Mouse (Mus musculus) kidney, postnatal 4 days (tissue): ENCODE results near the gene Teddm2.

Experiments
- DNase-seq, 2 experiments: peaks; one replicate each; pipeline ENCODE4 v3.0.0; 2021; ENCODE audit warnings: mixed read lengths in 2 of 2

Gene Teddm2

DNA sequence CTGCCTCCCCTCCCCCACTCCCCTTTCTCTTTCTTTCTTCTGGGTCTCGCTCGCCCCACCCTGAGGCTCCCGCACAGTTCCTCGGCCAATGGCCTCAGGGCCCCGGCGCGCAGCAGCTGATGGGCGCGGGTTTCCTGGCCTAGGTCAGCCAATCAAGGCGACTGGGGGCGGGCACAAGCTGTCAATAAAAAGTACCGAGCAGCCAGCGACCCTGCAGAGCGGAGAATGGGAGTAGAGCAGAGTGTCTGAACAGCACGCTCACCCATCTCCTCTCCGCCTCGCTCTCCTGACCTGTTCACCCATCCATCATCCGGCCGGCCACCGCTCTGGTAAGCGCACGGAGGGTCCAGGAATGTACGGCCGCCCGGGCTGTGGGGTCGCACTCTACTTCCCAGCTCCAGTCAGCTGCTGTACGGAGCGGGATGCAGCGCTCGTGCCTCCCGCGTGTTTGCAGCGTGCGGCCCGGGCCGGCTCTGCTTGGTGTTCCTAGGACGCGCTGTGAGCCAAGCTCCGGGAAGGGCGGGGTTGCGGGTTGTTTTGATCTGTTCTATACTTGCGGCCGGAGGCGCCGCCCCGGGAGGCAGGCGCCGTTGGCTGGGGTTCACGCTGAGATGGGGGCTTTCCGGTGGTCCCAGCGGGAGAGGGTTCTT is at the start of gene Teddm2, which contains the start of gene Glul:
Teddm2 (minus strand) TSS at position 498 of the 650 bp plus-strand sequence.
Glul (plus strand) TSS at position 214 of the 650 bp plus-strand sequence.
- peak; percentile 97 to 99 for DNase-seq

DNA sequence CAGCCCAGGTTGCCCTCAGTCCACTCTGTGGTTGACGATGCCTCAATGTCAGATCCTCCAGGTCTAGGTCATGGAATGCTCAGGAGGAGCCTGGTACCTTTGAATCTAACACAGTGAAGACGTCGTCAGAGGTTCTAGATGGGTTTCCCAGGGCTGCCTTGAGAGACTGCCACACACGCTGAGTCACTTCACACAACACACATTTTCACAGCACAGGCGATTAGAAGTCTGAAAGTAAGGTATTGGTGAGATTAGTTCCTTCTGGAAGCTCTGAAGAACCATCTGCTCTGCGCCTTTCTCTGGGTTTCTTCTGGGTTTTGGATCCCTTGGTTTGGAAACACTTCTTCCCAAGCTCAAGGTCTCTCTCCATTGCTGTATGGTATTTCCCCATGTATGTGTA is 47.8 kb upstream of the Teddm2 start:
- no peak for DNase-seq

DNA sequence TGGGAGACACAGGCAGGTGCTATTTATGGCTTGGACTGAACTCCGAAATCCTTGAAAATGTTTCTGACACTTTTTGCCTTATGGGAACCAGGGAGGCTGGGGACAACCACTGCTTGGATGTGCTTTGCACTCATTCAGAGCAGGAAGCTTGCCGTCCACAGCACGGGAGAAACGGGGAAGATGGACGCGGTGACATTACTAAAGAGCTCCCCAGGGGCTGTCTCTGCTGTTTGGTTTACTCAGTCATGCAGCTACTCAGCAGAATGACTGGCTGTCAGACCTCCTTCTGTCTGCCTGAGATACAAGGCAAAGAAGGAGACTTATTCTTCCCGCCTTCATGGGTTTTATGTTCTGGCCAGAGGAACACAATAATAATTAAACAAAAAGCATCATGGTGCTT is 46.9 kb upstream of the Teddm2 start:
- DNase-seq = no peak

DNA sequence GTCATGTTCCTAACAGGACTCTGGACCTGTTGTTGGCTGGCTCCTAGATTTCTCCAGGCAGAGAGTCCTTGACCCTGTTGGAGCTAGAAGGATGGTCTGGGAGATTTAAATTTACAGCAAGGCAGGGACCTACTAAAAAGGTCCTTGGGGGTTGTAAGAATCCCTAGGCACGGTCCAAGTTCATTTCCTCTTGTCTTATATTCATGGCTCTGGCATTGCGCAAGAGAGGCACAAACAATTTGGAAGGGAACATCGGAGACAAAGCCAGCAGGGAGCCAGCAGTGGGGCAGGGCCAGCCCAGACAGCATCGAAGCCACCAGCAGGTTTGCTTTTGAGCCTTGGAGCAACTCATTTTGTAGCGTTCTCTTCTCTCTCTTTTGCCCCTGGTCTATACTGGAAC is 45.2 kb upstream of the Teddm2 start:
- no peak for DNase-seq

DNA sequence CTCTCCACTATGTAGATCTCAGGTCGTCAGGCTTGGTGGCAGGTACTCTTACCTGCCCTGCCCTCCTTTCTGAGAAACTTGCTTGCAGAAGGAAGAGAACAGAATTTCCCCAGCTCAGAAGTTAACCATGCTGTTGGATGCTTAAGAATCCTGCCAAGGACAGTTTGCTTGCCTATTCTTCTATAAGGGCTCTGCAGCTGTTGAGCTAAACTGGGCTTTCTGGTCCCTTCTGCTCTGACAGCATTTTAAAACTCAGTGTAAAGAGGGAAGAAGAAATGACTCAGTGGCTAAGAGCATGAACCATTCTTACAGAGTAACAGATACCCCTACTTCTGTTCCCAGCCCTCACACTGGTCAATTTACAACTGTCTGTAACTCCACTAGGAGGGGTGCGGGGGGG is 41.0 kb upstream of the Teddm2 start:
- no peak for DNase-seq

DNA sequence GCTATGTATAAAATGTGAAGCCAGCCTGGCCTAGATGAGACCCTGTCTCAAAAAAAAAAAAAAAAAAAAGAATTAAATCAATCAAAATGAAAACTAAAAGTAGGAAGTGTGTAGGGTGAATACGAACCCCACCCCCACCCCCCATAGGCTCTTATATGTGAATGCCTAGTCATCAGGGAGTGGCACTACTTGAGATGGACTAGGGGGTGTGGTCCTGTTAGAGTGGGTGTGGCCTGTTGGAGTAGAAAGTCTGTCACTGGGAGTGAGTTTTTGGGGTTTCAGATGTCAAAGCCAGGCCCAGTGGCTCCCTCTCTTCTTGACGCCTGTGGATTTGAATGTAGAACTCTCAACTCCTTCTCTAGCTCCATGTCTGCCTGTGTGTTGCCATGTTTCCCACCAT is 37.0 kb upstream of the Teddm2 start:
- DNase-seq = no peak

DNA sequence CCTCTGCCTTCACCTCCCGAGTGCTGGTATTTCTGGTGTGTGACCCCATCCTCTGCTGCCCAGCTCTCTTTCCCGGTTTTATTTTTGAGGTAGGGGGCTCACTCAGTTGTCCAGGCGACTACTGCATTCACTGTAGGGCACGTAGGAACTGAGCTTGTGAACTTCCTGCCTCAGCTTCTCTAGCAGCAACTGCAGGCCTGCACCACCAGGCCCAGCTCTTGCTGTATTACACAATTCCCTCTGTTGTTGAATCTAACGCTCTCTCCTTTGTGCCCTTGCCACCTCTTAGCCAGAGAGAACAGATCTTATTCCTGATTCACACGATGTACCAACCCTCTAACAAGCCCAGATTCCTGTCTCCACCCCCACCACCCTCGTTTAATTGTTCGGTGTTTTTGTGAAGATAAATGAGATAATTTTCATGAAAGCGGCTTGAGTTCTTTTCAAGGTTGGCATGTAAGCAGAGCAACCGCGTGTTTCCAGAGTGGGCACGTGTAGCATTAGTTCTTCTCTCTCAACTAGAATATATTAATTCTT is 35.9 kb upstream of the Teddm2 start:
- no peak for DNase-seq

DNA sequence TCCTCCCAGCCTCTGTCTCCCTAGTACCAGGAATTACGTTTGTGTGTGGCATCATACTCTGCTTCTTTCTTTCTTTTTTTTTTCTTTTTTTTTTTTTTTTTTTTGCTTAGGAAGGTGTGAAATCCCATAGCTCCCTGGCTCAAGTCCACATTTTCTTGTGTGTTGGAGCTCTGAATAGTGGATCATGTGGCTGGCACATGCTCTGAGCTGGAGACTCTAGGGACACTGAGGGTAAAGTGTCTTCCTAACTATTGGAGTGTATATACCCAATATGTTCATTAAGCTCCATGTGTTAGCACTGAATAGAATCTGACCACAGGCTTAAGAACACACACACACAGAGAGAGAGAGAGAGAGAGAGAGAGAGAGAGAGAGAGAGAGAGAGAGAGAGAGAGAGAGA is 33.7 kb upstream of the Teddm2 start:
- no peak for DNase-seq

DNA sequence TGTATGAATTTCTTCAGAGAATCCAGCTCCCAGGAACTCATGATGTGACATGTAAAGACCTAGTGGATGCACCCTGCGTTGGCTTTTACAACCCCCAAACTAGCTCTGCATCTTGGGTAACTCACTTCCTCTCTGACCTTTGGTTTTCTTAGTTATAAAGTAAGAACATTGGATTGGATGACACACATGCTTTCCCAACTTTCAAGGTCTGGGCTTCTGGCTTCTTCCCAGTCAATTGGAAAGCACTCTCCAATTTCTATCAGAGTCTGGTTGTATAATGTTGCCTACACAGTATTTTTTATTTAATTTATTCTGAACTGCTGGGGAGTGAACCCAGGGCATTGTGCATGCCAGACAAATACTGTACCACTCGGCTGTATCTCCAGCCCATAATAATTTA is 30.4 kb upstream of the Teddm2 start:
- DNase-seq = no peak

DNA sequence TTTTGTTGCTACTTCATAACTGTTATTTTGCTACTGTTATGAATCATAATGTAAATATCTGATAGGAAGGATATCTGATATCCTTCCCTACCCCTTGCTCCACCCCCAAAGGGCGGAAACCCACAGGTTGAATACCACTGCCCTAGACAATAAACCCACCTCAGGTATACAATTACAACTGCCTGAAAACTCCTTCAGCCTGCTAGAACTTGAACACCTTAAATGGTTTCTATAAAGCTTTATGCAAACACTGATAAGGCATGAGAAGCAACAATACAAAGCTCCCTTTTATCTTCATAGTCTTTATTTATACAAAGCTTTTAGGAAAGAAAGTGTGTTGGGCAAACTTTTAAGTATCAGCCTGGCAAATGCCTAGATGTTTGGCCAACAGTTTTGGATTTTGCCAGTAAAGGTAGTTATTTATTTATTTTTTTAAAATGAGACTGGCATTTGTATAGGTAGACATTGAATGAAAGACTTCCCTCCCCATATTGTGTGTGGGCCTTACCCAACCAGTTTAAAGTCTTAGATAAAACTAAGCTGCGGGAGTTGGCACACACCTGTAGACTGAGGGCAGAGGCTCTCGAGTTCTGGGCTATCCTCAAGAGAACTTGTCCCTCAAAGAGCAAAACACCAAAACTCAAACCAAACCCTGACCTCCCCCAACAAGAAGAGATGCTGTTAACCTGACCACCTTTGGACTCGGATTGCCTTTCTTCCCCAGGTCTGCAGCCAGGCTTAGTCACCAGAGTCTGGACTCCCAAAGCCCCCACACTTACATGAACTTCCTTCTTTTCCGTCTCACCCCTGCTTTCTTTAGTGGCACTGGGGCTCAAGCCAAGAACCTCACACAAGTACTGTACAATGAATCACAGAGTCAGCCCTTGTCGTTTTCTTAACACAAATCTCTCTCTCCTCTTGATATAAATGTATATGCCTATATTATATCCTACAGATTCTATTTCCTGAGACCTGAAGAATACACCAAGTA is 24.7 kb upstream of the Teddm2 start:
- DNase-seq = no peak

DNA sequence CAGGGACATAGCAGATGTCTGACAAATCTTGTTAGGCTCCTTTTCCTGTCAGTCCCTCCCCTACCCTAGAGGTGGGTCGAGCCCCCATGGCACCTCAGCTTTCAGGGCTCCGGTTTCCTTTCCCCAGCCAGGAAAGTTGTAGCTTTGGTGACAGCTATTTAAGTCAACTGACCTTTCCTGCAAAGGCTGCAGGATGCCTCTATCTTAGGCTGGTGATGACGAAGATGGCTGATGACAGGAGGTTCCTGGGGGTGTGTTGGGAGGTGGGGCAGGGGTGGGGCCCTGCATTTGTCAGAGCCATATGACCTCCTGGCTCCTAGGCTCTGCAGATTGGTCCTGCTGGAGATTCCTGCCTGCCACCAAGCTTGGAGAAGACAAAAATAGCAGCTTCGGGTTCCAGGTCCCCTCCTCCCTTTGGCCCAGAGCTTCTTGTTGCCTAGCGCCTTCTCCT is 22.6 kb upstream of the Teddm2 start:
- DNase-seq = no peak

DNA sequence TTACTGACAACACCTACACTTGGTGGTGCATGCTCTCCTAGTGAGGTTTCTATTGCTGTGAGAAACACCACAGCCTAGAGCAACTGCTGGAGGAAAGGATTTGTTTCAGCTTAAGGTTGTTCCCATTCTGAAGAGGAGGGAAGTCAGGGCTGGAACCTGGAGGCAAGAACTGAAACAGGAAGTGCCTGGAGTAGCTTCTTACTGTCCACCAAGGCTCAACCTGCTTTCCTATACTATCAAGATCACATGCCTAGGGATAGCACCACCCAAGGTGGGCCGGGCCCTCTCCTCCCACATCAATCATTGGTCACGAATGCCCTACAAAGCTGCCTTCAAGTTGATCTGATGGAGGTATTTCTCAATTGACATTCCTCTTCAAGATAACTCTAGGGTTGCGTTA is 21.6 kb upstream of the Teddm2 start:
- DNase-seq = no peak

DNA sequence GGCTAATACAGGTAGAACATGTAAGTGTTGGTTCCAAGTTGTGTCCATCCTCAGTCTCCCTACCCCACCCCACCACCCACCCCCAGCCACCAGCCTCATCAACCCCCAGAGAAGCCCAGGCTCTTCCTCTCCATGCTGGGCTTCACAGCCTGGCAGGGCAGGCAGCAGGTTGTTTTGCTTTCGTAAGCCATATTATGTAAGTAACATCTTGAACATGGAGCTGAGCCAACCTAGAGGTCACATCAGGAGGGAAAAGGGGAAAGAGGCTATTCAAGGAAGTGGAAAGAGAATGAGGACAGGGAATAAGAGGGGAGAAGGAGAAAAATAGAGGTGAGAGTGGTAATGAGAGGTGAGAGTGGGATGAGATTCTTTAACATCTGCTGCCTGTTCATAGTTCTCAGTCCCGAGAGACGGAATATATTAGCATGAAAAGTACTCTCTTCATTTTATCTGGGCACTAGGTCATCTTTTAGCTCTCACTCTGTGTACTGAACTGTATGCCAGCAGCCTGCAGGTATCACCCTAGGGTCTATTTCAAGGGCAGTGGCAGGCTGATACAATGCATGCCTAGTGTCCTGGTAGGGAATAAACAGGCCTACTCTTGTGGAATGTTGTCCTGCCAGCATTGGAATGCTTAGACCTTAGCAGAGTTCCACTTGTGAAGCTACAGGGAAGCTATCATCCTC is 18.6 kb upstream of the Teddm2 start:
- no peak for DNase-seq

DNA sequence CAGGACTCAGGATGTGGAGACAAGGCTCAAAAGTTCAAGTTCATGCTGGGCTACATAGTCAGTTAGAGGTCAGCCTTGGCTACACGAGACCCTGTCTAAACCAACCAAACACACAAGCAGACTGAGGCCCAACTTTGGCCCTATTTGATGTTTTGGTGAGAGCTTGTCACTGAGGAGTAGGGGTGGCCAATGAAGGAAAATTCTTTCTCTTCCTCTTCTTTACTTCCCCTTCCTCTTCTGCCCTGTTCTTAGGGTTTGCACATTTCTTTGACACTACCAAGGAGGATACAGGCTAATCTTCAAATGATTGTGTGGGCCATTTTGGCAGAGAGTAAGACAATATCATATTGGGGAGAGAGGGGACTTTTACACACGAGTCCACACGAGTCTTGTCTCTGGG is 13.8 kb upstream of the Teddm2 start:
- no peak for DNase-seq

DNA sequence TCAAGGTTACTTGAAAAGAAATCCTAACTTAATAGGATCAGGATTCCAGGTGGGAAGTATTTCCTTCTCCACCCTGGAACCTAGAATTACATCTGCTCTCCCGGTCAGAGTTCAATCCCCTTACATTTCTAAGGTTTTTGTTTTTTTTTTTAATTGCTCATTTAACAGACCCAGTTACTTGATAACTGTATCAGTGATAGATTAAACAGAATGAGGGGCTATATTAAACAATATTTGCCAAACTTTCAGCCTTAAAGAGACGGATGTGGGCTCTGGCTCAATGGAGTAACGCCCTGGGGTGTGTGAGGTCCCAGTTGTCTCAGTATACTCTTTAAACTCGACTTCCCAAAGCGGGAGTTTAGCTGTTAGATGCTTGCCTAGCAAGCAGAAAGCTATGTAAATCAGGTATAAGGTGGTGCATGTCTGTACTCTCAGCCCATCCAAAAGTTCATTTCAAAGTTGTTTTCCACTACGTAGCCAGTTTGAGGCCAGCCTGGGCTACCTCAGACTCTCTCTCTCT is 11.3 kb upstream of the Teddm2 start:
- no peak for DNase-seq

DNA sequence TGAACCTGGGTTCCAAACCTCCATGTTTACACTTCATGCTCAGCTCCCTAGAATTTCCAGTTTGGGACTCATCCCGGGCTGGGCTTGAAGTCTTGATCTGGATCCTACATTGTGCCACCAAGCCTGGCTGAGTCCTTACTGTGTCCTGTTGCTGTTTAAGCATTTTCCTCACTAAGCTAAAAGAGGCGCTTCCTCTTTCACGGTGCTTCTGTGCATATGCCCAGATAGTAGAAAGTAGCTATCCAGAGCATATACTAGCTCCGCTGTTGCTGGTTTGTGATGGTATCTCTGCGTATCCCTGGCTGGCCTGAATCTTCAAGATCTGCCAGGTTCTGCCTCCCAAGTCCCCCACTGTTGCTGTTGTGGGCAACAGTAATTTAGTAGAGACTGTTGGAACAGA is 10.4 kb upstream of the Teddm2 start:
- no peak for DNase-seq

DNA sequence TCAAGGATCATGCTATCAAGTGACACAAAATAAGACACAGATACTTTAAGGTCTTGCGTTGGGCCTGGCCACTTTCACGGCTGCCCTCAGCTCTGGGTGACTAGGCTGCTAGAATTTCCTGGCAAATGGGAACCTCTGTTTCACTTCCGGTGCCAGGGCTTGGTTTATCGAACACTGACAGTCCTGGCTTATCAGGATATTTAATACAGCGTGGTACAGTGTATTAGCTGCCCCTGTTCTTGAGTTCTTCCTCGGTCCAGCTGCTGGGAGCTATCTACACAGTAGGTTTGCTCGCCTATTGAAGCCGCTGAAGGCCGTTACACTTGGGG is 9.9 kb upstream of the Teddm2 start:
- no peak for DNase-seq

DNA sequence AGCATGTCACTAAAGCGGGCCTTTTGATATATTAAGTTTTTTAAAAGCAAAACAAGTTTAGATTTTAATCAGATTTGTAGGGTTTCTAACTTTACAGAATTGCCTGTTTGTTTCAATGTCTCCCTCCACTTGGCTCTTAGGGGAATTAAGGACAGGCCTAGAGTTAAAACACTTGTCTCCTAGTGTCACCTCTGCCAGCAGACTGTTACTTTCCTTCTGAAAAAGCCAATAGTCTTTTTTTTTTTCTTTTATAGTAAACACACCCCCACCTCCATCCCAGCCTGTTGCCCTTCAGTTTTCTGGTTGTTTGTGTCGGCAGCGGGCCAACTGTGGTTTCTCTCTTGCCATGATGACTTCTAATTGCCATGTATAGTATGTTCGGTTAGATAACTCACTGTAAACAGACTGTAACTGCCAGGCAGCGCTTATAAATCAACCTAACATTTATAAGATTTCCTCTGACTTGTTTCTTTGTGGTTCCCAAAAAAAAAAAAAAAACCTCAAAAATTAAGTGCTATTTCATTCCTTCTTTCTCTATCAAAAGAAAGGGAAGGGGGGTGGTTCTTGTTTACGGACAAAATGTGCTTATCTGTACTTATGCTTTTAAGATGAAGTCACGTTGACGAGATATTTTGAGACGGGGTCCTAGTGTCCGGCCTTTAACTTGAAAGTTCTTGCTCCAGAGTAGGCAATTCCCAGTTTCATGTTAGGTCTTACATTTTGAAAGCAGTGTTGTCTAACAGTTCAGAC is 9.4 kb upstream of the Teddm2 start:
- DNase-seq = peak; percentile 58 to 72

DNA sequence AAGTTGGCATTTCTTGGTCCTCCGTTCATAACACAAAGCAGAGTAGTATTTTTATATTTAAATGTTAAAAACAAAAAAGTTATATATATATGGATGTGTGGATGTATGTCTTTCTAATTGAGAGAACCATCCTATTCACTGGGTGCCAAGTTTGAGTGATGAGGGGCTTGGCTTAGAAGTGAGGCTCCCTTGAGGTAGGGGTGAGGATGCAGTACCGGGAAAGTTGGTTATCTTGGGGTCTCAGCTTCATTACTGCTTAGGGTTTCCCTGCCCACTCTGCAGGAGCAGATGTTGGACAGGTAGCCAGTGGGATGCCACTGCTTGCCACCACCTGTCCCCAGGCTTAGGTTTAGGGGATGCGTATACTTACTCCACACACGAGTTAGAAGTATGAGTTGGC is 8.7 kb upstream of the Teddm2 start:
- DNase-seq = no peak

DNA sequence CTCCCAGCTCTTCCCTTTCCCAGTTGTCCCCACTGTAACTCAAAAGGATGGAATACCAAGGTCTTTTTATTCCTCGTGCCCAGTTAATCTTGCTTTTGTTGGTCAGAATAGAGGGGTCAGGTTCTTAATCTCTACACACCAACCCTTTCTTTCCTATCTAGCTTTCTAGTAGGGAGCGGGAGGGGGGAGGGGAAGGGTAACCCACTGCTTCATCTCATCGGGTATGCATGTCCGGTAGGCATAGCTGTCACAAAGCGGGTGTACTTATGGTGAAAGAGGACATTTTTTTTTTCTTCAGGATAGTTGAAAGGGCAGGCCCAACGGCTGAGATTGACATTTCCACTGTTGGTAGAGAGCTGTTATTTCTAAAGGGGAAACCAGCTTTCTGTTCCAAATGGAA is 8.2 kb upstream of the Teddm2 start:
- no peak for DNase-seq

DNA sequence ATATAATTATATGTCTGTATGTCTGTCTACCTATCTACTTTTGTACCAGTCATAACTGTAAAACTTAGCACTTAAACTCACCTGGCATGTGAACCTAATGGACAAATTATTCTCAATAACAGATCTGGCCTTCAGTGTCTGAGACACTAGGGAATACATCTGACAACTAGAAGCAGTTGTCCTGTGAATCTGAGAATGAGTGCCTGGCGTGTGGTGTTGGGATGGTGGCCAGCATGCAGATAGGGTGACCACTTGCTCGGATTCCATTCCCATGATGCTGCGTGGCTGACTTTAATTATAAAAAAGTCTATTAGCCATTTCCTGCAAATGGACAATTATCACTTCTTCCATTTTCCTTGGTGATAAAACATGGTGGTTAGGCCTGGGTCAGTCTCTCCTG is 5.9 kb upstream of the Teddm2 start:
- no peak for DNase-seq

DNA sequence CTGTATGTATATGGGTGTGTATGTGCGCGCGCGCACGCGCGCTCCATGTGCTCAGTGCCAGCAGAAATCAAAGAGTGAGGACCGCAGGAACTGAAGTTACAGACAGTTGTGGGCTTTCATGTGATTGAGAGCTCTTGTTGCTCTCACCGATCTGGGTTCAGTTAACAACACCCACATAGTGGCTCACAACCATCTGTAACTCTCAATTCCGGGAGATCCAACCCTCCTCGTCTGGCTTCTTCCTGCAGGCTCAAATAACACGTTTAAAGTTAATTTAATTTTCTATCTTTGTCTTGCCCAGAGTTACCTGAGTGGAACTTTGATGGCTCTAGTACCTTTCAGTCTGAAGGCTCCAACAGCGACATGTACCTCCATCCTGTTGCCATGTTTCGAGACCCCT is 4.2 kb upstream of the Teddm2 start:
- DNase-seq = no peak
